Mouse (Mus musculus) heart, adult 2 months (tissue): Measurements from ENCODE around the gene Muc1.

Experiments
- CTCF ChIP-seq: fragments of 200-600 bp; IDR thresholded peaks from 2 replicates; pipeline ENCODE4 v1.8.1; 2022; ENCODE audit warnings: antibody characterized with exemption, mild to moderate bottlenecking, moderate library complexity
- EP300 ChIP-seq: fragments of 200-500 bp; IDR thresholded peaks from 2 replicates; pipeline ENCODE4 v1.6.1; 2011; ENCODE audit warnings: low read depth, low read length, control low read depth; ENCODE audit not compliant: insufficient read depth
- POLR2A ChIP-seq: fragments of 200-500 bp; IDR thresholded peaks from 2 replicates; pipeline ENCODE4 v1.6.1; 2011; ENCODE audit warnings: mild to moderate bottlenecking, low read depth, low read length, control low read depth; ENCODE audit not compliant: insufficient read depth

DNA sequence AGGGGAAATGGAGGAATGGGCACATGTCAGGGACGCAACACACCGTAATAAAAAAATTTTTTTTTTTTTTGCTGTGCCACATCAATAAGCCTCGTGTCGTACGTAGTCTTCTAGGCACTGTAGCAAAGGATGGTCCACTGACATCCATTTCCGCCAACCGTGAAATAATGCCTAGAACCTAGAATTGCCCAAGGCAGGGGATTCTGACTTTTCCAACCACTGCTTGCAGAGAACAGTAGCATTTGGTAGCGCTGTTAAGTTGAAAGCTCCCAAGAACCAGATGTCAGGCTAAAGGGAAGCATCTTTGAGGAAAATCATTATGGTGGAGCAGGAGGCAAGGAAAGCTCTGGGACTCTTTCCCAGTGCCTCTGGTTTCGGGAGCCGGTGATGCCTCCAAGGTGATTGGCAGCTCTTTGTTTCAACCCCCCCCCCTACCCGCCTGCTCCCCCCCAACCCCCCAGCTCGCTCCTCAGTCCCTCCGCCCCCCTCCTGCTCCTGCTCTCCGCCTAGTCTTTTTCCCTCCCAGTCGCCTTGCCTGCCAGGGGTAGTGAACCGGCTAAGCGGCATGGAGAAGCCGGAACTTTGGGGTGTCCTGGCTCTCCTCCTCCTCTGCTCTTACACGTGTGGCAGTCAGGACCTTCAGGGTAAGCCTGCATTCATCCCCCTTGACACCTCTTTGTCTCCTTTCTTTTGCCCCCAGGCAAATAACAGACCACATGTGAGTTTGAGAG lies 14.0 kb upstream of the Muc1 start, which contains the start of gene Thbs3:
- no peak for TF ChIP-seq POLR2A
- TF ChIP-seq CTCF, result no peak
- TF ChIP-seq EP300, result no peak
